Mouse (Mus musculus) heart, postnatal 0 days (tissue): ENCODE measurements around the gene Sstr5.

Source experiments
- CTCF ChIP-seq: IDR thresholded peaks from 2 replicates; pipeline ENCODE4 v1.5.1; 2016; ENCODE audit warnings: antibody characterized with exemption, control low read depth, low read depth
- EP300 ChIP-seq: IDR thresholded peaks from 2 replicates; pipeline ENCODE4 v1.6.1; 2016; ENCODE audit warnings: antibody characterized with exemption, low read depth

DNA sequence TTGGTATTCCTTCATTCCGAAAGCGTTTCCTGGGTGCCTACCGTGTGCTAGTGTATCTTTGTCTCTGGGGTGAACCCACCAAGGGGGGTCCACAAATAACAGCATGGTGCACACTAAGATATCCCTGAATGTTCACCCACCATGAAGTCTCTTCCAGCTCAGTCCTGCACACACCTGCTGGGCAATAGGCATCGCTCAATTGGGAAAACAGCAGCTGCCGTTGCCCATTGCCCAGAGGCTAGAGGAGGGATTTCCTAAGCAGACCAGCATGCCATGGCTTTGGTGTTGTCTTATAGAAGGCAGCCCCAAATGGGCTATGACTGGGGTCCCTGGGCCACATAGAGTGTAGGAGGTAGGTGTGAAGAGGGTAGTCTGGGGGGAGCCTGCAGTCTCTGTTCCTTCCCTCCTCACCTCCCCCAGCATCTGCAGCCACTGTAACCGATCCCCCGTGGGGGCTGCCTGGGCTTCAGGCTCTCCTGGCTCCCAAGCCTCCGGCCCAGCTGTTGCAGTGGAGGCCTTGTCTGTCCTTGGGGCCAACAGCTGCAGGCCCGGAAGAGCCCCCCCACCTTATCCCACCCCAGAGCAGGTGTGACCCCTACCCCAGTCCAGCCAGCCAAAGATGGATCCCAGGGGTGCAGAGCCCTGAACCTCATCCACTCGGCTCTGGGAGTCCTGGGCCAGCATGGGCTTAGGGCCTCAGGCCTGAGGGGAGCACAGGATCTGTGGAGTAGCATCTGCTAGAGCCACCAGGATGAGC lies 13.2 kb upstream of the Sstr5 start:
- no peak for TF ChIP-seq CTCF
- TF ChIP-seq EP300 = no peak
